Mouse (Mus musculus) heart, adult 2 months (tissue): ENCODE results near the gene Asic1.

Experiments
- CTCF ChIP-seq: fragments of 200-600 bp; IDR thresholded peaks from 2 replicates; pipeline ENCODE4 v1.8.1; 2022; ENCODE audit warnings: antibody characterized with exemption, mild to moderate bottlenecking, moderate library complexity
- POLR2A ChIP-seq: fragments of 200-500 bp; IDR thresholded peaks from 2 replicates; pipeline ENCODE4 v1.6.1; 2011; ENCODE audit warnings: mild to moderate bottlenecking, low read depth, low read length, control low read depth; ENCODE audit not compliant: insufficient read depth

DNA sequence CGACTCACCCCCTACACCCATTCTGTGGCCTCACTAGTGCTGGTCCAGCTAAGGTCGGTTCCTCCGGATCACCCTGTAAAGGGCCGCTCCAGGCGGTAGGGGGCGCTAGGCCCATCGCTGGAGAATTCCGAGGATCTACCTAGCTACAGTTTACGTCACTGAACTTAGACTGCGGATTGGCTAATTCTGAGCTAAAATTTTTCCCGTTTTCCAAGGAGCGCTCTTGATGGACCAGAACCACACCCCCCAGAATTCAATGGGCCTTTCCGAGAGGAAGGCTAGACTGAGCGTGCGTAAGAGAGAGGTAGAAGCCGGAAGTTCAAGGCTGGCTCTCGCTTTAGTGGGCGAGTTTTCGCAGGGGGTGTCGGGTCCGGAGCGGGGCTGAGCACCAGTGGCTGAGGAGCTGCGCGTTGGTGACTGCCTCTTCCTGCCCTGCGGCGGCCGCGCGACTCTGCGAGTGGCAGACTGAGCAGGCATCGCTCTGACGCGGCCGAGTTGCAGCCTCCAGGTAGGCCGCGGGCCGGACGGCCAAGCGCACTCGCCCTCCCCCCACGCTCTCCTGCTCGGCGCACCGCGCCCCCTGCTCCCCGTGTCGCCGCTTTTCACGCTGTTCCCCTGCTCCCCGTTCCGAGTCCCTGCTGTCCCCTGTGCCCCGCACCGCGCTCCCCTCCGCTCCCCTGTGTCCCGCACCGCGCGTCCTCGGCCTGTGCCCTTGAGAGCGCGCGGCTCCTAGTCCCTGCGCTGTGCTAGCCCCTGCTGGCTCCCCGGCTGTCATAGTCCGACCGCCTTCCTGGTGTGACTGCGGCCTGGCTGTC, 55.4 kb downstream of the Asic1 start, which contains the start of gene Cox14:
- TF ChIP-seq CTCF: peak; percentile 83
- TF ChIP-seq POLR2A: peak; percentile 91
